Mouse (Mus musculus) bone marrow, adult 2 months (tissue): Measurements from ENCODE around the gene Gm49711.

Experiments used
- CTCF ChIP-seq: fragments of 200-500 bp; IDR thresholded peaks from 2 replicates; pipeline ENCODE4 v1.5.1; 2011; ENCODE audit warnings: low read length, control low read depth; ENCODE audit not compliant: control insufficient read depth, insufficient read depth
- POLR2A ChIP-seq: fragments of 200-500 bp; IDR thresholded peaks from 2 replicates; pipeline ENCODE4 v1.6.1; 2011; ENCODE audit warnings: low read depth, mild to moderate bottlenecking, control low read depth, low read length, borderline replicate concordance; ENCODE audit not compliant: control insufficient read depth

- no peak for TF ChIP-seq CTCF
- TF ChIP-seq POLR2A: no peak
Measured at GRCm38 (mm10) chr16:92064801-92065200, 6.7 kb downstream of the Gm49711 start.
